Mouse (Mus musculus): ENCODE data around the gene Grrp1. TPM values are rescaled to one million over a fixed set of nuclear protein-coding genes. Genes with fewer than 3 reads are reported as not detected.

Gene Grrp1
- 8.5 and 9.0 TPM in 2 replicates for polyA plus RNA-seq (2015; fragmentation: Nextera tagmentation; extraction: Ambion mirVana)

GRCm38 (mm10) chr4:134253722-134254324 lies at the start of gene Grrp1:
Gene Grrp1, minus strand, starts transcription at chr4:134254106.

GRCm38 (mm10) chr4:134287575-134288025 lies 33.7 kb upstream of the Grrp1 start, which contains the start of gene Pdik1l:
Gene Pdik1l, minus strand, starts transcription at chr4:134287895.

GRCm38 (mm10) chr4:134246719-134247258 lies 7.1 kb downstream of the Grrp1 start, which contains the start of gene Gm30191:
Gene Gm30191, plus strand, starts transcription at chr4:134246935.

GRCm38 (mm10) chr4:134245148-134245843 lies 8.6 kb downstream of the Grrp1 start, which contains the start of gene Zfp593:
Gene Zfp593, minus strand, starts transcription at chr4:134245592.

GRCm38 (mm10) chr4:134243516-134244250 lies 10.2 kb downstream of the Grrp1 start, which contains the start of gene E130218I03Rik:
Gene E130218I03Rik, plus strand, starts transcription at chr4:134243662.

GRCm38 (mm10) chr4:134238279-134238651 lies 15.6 kb downstream of the Grrp1 start, which contains the start of gene Cnksr1:
Gene Cnksr1, minus strand, starts transcription at chr4:134238399.

GRCm38 (mm10) chr4:134227194-134227593 lies 26.7 kb downstream of the Grrp1 start, which contains the start of gene Catsper4:
Gene Catsper4, minus strand, starts transcription at chr4:134227383.

GRCm38 (mm10) chr4:134202904-134203303 lies 51.0 kb downstream of the Grrp1 start, which contains the start of gene Gm7534:
Gene Gm7534, minus strand, starts transcription at chr4:134203004.

Other genes with a start within 250 kb of the Grrp1 start
- 1.3 and 2.2 TPM in 2 replicates for gene Lin28a, start 235.3 kb downstream of the Grrp1 start, polyA plus RNA-seq (2015; fragmentation: Nextera tagmentation; extraction: Ambion mirVana)
- 0.08 and 0.15 TPM in 2 replicates for gene Zfp683, start 200.3 kb downstream of the Grrp1 start, polyA plus RNA-seq (2015; fragmentation: Nextera tagmentation; extraction: Ambion mirVana)
- gene Crybg2, start 193.3 kb downstream of the Grrp1 start, polyA plus RNA-seq (2015; fragmentation: Nextera tagmentation; extraction: Ambion mirVana): 1.9 TPM in 2 replicates
- 274 and 378 TPM in 2 replicates for gene Cd52, start 159.0 kb downstream of the Grrp1 start, polyA plus RNA-seq (2015; fragmentation: Nextera tagmentation; extraction: Ambion mirVana)
- 3.3 and 4.5 TPM in 2 replicates for gene Ubxn11, start 151.5 kb downstream of the Grrp1 start, polyA plus RNA-seq (2015; fragmentation: Nextera tagmentation; extraction: Ambion mirVana)
- gene Sh3bgrl3, start 125.3 kb downstream of the Grrp1 start, polyA plus RNA-seq (2015; fragmentation: Nextera tagmentation; extraction: Ambion mirVana): 386 and 481 TPM in 2 replicates
- 113 and 118 TPM in 2 replicates for gene Cep85, start 67.0 kb downstream of the Grrp1 start, polyA plus RNA-seq (2015; fragmentation: Nextera tagmentation; extraction: Ambion mirVana)
- not detected in 2 replicates for gene Gm7534, start 51.1 kb downstream of the Grrp1 start, polyA plus RNA-seq (2015; fragmentation: Nextera tagmentation; extraction: Ambion mirVana)
- not detected in 2 replicates for gene Catsper4, start 26.7 kb downstream of the Grrp1 start, polyA plus RNA-seq (2015; fragmentation: Nextera tagmentation; extraction: Ambion mirVana)
- 0.16 TPM in 2 replicates for gene Cnksr1, start 15.7 kb downstream of the Grrp1 start, polyA plus RNA-seq (2015; fragmentation: Nextera tagmentation; extraction: Ambion mirVana)
- 0.17 and 0.51 TPM in 2 replicates for gene E130218I03Rik, start 10.4 kb downstream of the Grrp1 start, polyA plus RNA-seq (2015; fragmentation: Nextera tagmentation; extraction: Ambion mirVana)
- gene Zfp593, start 8.5 kb downstream of the Grrp1 start, polyA plus RNA-seq (2015; fragmentation: Nextera tagmentation; extraction: Ambion mirVana): 12.5 and 13.6 TPM in 2 replicates
- gene Gm30191, start 7.2 kb downstream of the Grrp1 start, polyA plus RNA-seq (2015; fragmentation: Nextera tagmentation; extraction: Ambion mirVana): not detected in 2 replicates
- gene Pdik1l, start 33.8 kb upstream of the Grrp1 start, polyA plus RNA-seq (2015; fragmentation: Nextera tagmentation; extraction: Ambion mirVana): 14.1 and 15.3 TPM in 2 replicates
- gene Trim63, start 61.0 kb upstream of the Grrp1 start, polyA plus RNA-seq (2015; fragmentation: Nextera tagmentation; extraction: Ambion mirVana): 0.41 and 0.76 TPM in 2 replicates
- 0.57 and 0.70 TPM in 2 replicates for gene Slc30a2, start 89.1 kb upstream of the Grrp1 start, polyA plus RNA-seq (2015; fragmentation: Nextera tagmentation; extraction: Ambion mirVana)
- gene Extl1, start 129.7 kb upstream of the Grrp1 start, polyA plus RNA-seq (2015; fragmentation: Nextera tagmentation; extraction: Ambion mirVana): 0.38 and 0.48 TPM in 2 replicates
- gene Pafah2, start 142.2 kb upstream of the Grrp1 start, polyA plus RNA-seq (2015; fragmentation: Nextera tagmentation; extraction: Ambion mirVana): 4.3 and 6.0 TPM in 2 replicates
- gene Stmn1, start 214.2 kb upstream of the Grrp1 start, polyA plus RNA-seq (2015; fragmentation: Nextera tagmentation; extraction: Ambion mirVana): 682 and 691 TPM in 2 replicates
- 5.9 and 7.2 TPM in 2 replicates for gene Paqr7, start 242.6 kb upstream of the Grrp1 start, polyA plus RNA-seq (2015; fragmentation: Nextera tagmentation; extraction: Ambion mirVana)